7 mouse cellular contexts compared by ENCODE assay signal in genomic region chr7:110982764-110983163, GRCm38 (mm10). TPM values are rescaled to one million over a fixed set of nuclear protein-coding genes. Genes with fewer than 3 reads are reported as not detected.
A peak's percentile ranks its signal among the peaks of the same experiment; 100 is the strongest.
DNase-seq lines count a peak whose midpoint lies in the region; ATAC-seq and TF ChIP-seq lines count a peak whose summit lies in the region.

No protein-coding gene starts in this region.

- DNase-seq in testis, postnatal 14 days (ENCODE audit: low spot score), result no peak
- peak; percentile 60 for DNase-seq in adrenal gland, adult 2 months
- peak; percentile 33 to 42 for DNase-seq in gastrocnemius, postnatal 36 days
- peak; percentile 32 to 54 for DNase-seq in lung, adult 18-20 months
- peak; percentile 58 for DNase-seq in stomach, postnatal 0 days (ENCODE audit: low spot score)

- WGBS in kidney, embryonic 14.5 days, result 62% methylated on average over 4 of the region's 4 CpGs
- WGBS in stomach, postnatal 0 days, result 34% methylated on average over 4 of the region's 4 CpGs

- H3K4me3 ChIP-seq in testis, adult 2 months (ENCODE audit: control insufficient read depth, low read depth, low read length), result no peak overlapping the region
- H3K4me3 ChIP-seq in kidney, embryonic 14.5 days (ENCODE audit: low read length), result no peak overlapping the region
- peak overlapping the region; percentile 34 for H3K4me3 ChIP-seq in stomach, postnatal 0 days (ENCODE audit: low read depth, low read length)

- ATAC-seq in kidney, embryonic 14.5 days (ENCODE audit: low FRiP score, low TSS enrichment), result no peak
- ATAC-seq in stomach, postnatal 0 days (ENCODE audit: low FRiP score, low TSS enrichment), result peak; percentile 65; the same call in 1 of the 2 replicates

- H3K4me2 ChIP-seq in kidney, embryonic 14.5 days (replicated peaks; ENCODE audit: low read depth, low read length), result peak overlapping the region; percentile 42; the same call in 1 of the 2 replicates
- peak overlapping the region; percentile 55; the same call in 1 of the 2 replicates for H3K4me2 ChIP-seq in stomach, postnatal 0 days (replicated peaks; ENCODE audit: low read depth)

- peaks cover 3% of the 10 kb centered on the region; the same call in 1 of the 2 replicates for H3K4me1 ChIP-seq in testis, adult 2 months (ENCODE audit: control insufficient read depth, insufficient read depth, low read length)
- peaks cover 9% of the 10 kb centered on the region; the same call in 1 of the 2 replicates for H3K4me1 ChIP-seq in kidney, embryonic 14.5 days (ENCODE audit: control insufficient read depth, insufficient read depth, low read length)
- H3K4me1 ChIP-seq in stomach, postnatal 0 days (replicated peaks; ENCODE audit: control insufficient read depth, insufficient read depth), result no peaks in the 10 kb centered on the region

- TF ChIP-seq EP300 in stomach, postnatal 0 days (optimal IDR thresholded peaks at IDR 0.05), result no peak

- TF ChIP-seq CTCF in testis, adult 2 months (IDR thresholded peaks at IDR 0.05; ENCODE audit: control insufficient read depth, insufficient read depth, insufficient replicate concordance, low read depth, low read length), result peak; percentile 19; the same call in 1 of the 2 replicates
- peak; percentile 80 for TF ChIP-seq CTCF in stomach, postnatal 0 days (IDR thresholded peaks at IDR 0.05; ENCODE audit: low read depth)

- H3K36me3 ChIP-seq in testis, adult 2 months (ENCODE audit: control insufficient read depth, insufficient read depth, low read length), result no peaks in the 10 kb centered on the region
- no peaks in the 10 kb centered on the region for H3K36me3 ChIP-seq in kidney, embryonic 14.5 days (ENCODE audit: control insufficient read depth, insufficient read depth, low read length)
- H3K36me3 ChIP-seq in stomach, postnatal 0 days (ENCODE audit: control insufficient read depth, insufficient read depth, low read length), result no peaks in the 10 kb centered on the region

- H3K27me3 ChIP-seq in testis, adult 2 months (ENCODE audit: control insufficient read depth, insufficient read depth, low read length), result no peaks in the 10 kb centered on the region
- no peaks in the 10 kb centered on the region for H3K27me3 ChIP-seq in kidney, embryonic 14.5 days (ENCODE audit: control insufficient read depth, insufficient read depth, low read length)
- H3K27me3 ChIP-seq in stomach, postnatal 0 days (ENCODE audit: control insufficient read depth, insufficient read depth, low read length), result no peaks in the 10 kb centered on the region

- H3K9me3 ChIP-seq in kidney, embryonic 14.5 days (ENCODE audit: control insufficient read depth, low read length), result no peaks in the 10 kb centered on the region
- no peaks in the 10 kb centered on the region for H3K9me3 ChIP-seq in stomach, postnatal 0 days (ENCODE audit: control insufficient read depth, low read length)

- H3K9ac ChIP-seq in kidney, embryonic 14.5 days (ENCODE audit: low read depth, low read length), result no peak overlapping the region
- H3K9ac ChIP-seq in stomach, postnatal 0 days (ENCODE audit: low read length), result peak overlapping the region; percentile 54; the same call in 1 of the 2 replicates

- peak overlapping the region; percentile 55; the same call in 1 of the 2 replicates for H3K27ac ChIP-seq in testis, adult 2 months (ENCODE audit: control insufficient read depth, insufficient read depth, low read depth, low read length)
- peak overlapping the region; percentile 90 for H3K27ac ChIP-seq in kidney, embryonic 14.5 days (ENCODE audit: low read depth, low read length)
- peak overlapping the region; percentile 95 for H3K27ac ChIP-seq in stomach, postnatal 0 days (replicated peaks)

- intact Hi-C loops in gastrocnemius, postnatal 36 days (cut with DNase I), result loop anchor here (2.0 kb wide), 1 partner anchor 32 kb away; no protein-coding TSS in a partner anchor

- TF ChIP-seq POLR2A in testis, adult 2 months (IDR thresholded peaks at IDR 0.05; ENCODE audit: control insufficient read depth, low read depth, low read length), result no peak

RNA-seq across cellular contexts. Expression of gene Mrvi1, which starts 0.5 kb away (rescaled TPM):
- polyA plus RNA-seq in testis, adult 2 months (2012; rRNA removed), result 2.0 and 3.4 TPM in 2 replicates
- total RNA-seq in adrenal gland, adult 2 months (2021), result 10 to 100 TPM; 12.3 to 19.7 TPM
- 6.1 and 8.7 TPM in 2 replicates for polyA plus RNA-seq in adrenal gland, adult 2 months (2012; rRNA removed)
- 1 to 10 TPM; 6.0 to 6.5 TPM for total RNA-seq in gastrocnemius, postnatal 36 days (2021)
- polyA plus RNA-seq in kidney, embryonic 14.5 days (2014; fragmentation: Nextera tagmentation; extraction: Ambion mirVana), result 8.0 and 15.1 TPM in 2 replicates
- polyA plus RNA-seq in stomach, postnatal 0 days (2015; fragmentation: Nextera tagmentation; extraction: Ambion mirVana), result 8.4 and 9.1 TPM in 2 replicates

RNA-seq across cellular contexts. Expression of gene Ctr9, which starts 46.0 kb away (rescaled TPM):
- 17.3 and 19.3 TPM in 2 replicates for polyA plus RNA-seq in testis, adult 2 months (2012; rRNA removed)
- total RNA-seq in adrenal gland, adult 2 months (2021), result 10 to 100 TPM; 33.7 to 52.0 TPM
- 3.2 and 3.4 TPM in 2 replicates for polyA plus RNA-seq in adrenal gland, adult 2 months (2012; rRNA removed)
- 10 to 100 TPM; 12.6 to 12.9 TPM for total RNA-seq in gastrocnemius, postnatal 36 days (2021)
- 37.9 and 75.7 TPM in 2 replicates for polyA plus RNA-seq in kidney, embryonic 14.5 days (2014; fragmentation: Nextera tagmentation; extraction: Ambion mirVana)
- 22.4 and 26.4 TPM in 2 replicates for polyA plus RNA-seq in stomach, postnatal 0 days (2015; fragmentation: Nextera tagmentation; extraction: Ambion mirVana)
